Mouse (Mus musculus): ENCODE results near the gene Thnsl2.

The Thnsl2 gene

DNA sequence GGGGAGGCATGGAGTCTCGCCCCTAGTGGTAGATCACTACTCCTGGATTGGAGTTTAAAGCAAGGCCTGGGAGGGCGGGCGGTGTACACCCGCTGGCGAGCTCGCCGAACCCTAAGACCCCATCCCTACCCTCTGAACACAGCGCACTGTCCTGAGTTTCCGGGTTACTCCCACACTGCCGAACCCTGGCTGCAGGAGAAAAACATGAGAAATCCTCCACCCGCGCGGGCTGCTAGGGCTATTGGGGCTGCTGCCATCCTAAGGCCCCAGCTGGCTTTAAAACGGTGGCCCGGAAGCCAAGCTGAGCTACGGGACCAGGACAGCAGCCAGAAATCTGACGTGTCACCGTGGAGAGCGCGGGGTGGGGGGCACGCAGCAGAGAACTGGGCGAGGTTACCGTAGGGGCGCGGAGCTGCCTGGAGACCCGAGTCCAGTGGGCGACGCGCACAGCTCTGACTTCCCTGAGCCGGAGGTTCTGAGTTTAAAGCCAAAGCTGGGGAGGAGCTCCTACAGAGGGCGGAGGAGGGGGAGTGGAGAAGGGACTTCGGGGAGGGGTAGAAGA lies at the start of gene Thnsl2:
Gene Thnsl2, minus strand, starts transcription at position 546 of the 562 bp plus-strand sequence.
- DNase-seq (ENCODE audit: low read depth in 1 of 2, low spot score in 2 of 2): no peak

DNA sequence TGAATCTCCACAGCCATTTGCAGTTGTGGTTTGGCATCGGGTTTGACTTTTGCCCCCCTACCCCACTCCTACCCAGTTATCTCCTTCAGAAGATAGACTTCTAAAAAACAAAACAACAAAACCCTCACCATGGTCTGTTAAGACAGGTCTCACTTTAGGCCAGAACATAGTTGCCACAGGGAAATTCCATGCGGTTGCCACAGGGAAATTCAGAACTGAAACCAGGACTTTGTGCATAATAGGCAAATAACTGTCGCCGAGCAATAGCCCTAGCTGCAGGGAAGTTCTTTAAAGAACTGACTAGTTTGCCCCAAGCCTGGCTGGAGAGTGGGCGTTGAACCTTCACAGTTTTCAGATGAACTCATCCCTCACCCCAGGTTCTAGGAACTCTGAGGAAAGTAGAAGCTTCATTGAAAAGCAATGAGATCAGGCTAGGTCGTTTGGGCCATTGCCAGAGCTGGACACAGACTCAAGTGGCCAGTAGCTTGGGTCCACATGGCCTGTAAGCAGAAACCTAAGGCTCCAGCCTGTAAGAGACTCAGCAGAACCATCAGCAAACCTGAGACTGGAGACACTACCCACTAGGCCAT lies 49.0 kb upstream of the Thnsl2 start:
- no peak for DNase-seq (ENCODE audit: low read depth in 1 of 2, low spot score in 2 of 2)

DNA sequence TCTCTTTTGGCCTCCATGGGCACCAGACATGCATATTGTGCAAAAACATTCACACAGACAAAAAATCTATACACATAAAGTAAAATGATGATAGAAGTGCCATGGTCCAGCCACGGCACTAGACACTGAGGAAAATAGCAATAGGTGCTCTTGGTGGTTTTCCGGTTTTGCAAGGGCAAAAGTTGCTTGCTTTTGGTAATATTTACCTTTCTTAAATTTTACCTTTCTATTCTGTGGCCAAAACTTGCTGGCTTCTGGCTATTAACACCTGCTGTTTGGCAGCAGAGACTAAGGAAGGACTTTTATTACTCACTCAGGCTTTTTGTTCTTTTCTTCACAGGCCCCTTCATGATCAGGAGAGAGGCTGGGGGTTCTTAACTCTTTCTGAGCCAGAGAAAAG lies 46.3 kb upstream of the Thnsl2 start:
- no peak for DNase-seq (ENCODE audit: low read depth in 1 of 2, low spot score in 2 of 2)

DNA sequence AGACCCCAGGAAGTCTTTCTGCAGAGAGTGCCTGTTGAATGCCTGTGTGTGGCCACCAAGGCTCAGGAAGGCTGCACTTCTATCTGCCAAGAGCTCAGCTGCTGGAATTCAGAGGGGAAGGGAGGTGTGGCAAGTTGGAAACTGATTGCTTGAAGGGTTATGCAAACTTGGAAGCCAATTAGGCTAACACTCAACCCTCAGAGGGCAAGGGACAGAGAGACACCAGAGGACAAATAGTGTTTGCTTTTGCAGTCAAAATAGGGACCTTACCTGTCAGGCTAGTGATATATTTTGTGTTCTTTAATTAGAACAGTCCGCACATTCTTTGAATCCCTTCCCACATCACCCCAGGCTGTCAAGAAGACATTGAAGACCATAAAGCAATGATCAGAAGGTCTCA lies 45.3 kb upstream of the Thnsl2 start:
- DNase-seq (ENCODE audit: low read depth in 1 of 2, low spot score in 2 of 2): no peak

DNA sequence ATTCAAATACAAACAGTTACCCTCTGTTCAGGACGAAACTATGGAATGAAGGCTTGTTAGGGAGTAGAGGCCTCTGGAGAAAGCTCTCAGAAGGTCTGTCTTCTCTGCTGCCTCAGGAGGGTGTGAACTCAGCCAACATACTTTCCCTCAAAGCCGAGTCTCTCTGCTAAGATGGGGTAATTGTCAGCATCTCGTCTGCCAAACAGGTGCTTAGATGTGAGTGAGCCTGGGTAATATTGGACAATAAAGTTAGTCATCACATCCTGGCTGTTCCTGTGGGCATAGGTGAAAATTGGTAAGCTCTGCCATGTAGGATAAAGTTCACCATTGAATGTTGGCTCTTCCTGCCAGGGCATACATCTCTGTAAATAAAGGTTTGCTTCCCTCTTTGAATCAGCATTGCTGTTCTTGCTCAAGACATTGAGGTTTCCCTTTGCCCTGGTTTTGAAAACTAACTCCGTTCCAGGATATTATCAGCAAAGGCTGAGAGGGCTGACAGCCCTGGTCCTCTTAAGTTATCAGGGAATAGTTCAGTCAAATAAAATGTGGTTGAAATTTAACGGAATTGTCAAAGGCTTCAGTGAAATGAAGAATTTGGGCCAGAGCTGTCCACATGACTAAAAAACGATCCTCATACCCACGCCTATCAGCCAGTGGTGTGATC lies 40.8 kb upstream of the Thnsl2 start:
- no peak for DNase-seq (ENCODE audit: low read depth in 1 of 2, low spot score in 2 of 2)

DNA sequence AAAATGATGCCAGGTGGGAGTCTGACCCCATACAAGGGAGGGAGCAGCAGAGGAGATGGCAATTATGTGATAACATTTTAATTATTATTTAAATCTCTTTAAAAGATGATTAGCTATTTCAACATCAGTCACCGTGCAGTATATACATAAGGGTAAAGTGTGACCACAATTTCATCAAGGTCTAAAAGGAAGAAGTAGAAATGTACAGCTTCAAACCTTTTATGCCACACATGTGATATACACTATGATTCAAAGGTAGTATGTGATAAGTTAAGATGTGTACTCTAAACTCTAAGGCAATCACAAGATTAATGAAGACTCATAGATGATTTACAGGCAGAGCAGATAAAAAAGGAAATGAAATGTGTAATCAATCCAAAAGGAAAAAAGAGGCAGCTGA lies 36.4 kb upstream of the Thnsl2 start:
- no peak for DNase-seq (ENCODE audit: low read depth in 1 of 2, low spot score in 2 of 2)

DNA sequence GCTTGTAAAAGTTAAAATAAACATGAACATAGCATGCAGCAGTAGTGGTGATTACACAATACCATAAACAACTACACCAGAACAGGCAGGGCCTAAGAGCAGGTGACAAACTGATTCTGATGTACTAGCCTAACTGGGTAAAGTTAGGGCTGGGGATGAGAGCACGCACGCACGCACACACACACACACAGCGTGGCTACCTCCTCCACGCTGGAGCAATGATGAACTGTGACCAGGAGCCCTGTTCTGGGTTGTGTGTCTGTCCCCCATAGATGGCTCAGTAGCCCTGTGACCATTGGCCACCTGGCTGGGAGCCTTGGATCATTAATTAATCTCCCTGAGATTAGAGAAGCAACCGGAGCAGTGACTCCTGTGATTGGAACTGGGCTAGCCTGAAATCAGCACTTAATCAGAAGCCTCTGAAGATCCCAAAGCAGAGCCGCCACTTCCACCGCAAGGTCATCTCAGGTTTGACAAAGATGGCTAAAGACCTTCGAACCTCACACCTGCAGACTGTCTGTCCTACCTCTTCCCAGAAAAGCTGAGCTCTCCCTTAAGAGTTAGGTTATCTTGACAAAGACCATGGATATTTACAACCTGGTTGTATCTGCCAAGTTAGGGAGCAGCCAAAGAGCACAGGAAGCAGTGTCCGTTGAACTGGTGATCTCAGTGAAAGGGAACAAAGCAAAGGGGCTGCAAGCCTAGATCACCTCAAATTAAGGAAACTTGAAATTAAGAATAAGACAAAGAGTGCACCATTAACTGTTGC lies 28.8 kb upstream of the Thnsl2 start:
- no peak for DNase-seq (ENCODE audit: low read depth in 1 of 2, low spot score in 2 of 2)

DNA sequence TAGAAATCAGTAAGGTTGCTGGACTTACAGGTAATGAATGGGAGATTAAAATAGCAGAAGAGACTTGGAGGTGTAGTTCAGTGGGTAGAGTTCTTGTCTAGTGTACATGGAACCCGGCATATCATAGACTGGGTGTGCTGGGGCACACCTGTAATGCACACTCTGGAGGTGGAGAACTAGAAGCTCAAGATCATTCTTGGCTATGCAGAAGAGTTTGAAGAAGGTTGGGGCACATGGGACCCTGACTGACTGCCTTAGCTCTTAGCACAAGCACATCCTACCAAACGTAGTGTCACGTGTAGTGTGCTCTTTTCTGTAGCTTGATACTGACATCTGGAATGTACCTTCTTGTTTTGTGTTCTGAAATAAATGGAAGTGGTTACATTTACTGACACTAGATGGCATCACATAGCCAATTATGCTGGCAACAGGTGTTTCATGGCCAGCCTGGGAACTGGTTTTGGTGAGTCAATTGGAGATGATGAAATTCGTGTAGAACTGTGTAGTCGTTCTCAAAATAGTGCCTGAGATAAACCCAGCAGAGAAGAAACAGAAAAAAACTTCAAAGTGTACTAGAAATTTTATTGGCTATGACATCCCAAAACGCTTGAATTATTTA lies 22.4 kb upstream of the Thnsl2 start:
- no peak for DNase-seq (ENCODE audit: low read depth in 1 of 2, low spot score in 2 of 2)

DNA sequence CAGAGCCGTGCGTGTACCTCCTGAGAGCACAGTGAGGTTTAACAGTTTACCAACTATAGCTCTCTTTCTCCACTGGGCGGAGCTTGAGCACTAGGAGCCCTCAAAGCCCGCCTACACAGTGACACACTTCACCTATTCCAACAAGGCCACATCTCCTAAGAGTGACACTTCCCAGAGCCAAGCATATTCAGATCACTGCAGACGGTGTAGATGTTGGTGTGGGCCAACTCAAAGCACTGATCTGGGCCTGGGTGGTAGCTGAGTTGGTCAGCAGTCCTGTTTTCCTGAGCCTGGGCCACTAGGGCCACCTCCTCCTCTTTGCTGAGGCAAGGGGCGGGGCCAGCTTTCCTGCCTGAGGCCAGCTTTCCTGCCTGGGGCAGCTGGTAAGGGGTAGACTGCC lies 20.2 kb upstream of the Thnsl2 start:
- no peak for DNase-seq (ENCODE audit: low read depth in 1 of 2, low spot score in 2 of 2)

DNA sequence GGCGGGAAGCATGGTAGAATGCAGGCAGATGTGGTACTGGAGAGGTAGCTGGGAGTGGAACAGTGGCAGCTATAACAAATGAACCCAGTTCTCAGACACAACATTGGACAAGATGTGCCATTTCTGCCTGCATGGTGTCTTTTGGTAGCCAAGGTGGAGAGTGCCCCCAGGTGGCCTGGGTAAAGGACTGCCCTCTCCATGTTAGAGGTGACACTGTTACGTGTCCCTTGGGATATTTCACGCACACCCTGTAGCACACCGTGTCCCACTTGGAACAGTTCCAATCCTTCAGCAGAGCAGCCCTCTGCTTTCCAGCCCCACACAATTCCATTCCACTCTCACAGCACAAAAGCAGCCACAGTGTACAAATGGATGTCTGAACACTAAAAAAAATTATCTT lies 18.0 kb upstream of the Thnsl2 start:
- DNase-seq (ENCODE audit: low read depth in 1 of 2, low spot score in 2 of 2): no peak

DNA sequence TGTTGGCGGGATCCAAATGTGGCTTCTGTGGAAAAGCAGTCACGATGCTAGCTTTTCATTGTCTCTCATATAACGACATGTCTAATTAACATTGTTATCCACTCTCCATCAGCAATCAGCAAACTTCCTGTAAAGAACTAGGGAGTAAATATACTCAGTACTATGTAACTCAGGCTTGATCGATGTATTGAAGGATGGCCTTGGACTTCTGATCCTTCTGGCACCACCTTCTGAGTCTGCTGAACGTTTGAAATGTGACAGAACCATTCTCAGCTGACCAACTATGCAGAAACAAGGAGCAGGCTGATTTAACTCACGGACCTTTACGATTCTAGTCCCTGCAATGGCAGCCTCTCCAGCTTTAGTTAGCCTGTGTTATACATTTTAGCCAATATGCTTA lies 17.1 kb upstream of the Thnsl2 start:
- DNase-seq (ENCODE audit: low read depth in 1 of 2, low spot score in 2 of 2): no peak

DNA sequence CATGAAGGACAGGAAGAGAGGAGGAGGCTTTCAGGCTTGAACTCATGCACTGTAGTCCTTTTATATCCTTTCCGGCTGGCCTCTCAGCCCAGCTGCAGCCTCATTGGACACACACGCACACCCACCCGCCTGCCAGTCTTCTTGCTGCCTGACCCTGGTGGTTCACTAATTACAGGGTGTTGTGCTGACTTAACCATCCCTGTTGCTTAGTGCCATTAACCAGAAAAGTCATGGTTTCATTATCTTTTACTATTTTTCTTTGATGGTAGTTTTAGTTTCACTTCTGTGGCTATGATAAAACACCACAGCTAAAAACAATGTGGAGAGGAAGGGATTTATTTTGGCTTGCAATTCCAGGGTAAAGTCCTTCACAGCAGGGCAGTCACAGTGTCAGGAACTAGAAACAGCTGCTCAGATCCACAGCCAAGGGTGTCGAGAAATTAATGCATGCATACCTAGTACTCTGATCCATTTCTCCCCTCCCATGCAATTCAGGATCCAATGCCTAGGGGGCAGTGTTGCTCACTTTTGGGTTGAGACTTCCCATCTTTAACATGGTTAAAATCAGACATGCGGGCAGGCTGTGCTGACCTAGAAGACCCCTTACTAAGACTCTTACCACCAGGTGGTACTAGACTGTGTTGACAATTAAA lies 12.6 kb upstream of the Thnsl2 start:
- no peak for DNase-seq (ENCODE audit: low read depth in 1 of 2, low spot score in 2 of 2)

DNA sequence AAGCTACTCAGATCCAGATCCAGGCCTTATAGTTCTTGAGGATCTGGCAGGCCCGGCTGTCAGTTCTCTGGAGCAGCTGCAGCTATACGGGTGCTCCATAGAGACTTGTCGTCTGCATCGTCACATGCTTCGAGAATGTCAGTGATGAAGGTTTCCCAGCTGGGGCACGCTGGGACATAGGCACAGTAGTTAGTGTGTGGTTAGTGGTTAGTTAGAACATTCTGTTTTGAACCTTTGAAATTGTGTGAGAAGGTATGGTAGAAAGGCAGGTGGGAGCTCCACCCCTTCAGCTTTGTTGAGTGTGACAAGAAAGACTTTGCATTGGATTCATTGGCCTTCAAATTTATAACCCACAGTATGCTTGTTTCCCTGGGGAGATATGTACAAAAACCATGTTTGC lies 10.6 kb upstream of the Thnsl2 start:
- DNase-seq (ENCODE audit: low read depth in 1 of 2, low spot score in 2 of 2): no peak

DNA sequence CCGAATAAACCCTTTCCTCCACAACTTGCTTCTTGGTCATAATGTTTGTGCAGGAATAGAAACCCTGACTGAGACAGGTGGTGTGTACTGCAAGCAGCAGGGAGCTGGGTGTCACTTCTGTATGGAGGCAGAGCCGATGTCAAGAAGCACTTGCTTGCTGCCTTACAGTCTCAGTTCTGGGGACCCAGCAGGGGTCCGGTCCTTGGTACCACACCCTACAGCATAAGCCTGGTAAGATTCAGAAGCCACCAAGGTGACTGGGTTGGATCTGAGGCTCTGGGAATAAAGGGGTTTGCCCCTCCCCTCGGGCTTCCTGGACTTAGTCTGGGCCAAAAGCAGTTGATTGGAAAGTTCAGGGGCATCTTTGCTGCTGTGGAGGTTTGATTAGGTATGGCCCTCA lies 9.2 kb upstream of the Thnsl2 start:
- DNase-seq (ENCODE audit: low read depth in 1 of 2, low spot score in 2 of 2): no peak

DNA sequence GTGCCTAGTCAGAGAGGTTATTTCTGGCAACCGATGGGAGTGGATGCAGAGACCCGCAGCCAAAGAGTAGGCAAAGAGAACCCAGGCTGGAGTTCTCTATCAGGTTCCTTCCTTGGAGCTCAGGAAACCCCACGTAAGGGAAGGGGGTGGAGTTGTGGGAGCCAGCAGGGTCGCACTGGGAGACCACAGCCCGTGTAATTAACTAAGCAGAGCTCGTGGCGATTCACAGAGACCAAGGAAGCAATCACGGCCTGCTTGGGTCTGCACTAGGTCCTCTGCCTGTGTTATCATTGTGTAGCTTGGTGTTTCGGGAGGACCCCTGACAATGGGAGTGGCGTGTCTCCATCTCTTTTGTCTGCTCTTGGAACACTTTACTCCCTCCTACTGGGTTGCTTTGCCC lies 6.9 kb upstream of the Thnsl2 start:
- DNase-seq (ENCODE audit: low read depth in 1 of 2, low spot score in 2 of 2): no peak

DNA sequence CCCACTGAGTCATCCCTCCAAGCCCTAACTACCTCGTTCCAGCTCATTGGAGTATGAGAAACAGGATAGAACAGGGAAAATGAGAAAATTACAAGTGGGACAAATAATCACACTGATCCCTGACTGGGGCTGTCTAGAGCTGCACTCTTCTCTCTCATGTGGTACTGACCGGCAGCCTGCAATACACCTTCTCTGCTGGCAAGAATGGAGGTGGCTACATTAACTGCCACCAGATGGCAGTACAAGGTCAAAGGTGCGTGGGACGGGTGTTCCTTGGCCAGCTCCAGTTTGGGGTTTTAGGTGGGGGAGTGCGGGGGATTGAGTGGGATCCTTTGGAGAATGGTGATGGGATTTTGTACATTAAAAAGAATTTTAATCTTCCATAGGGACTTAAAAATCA lies 5.3 kb upstream of the Thnsl2 start:
- no peak for DNase-seq (ENCODE audit: low read depth in 1 of 2, low spot score in 2 of 2)

DNA sequence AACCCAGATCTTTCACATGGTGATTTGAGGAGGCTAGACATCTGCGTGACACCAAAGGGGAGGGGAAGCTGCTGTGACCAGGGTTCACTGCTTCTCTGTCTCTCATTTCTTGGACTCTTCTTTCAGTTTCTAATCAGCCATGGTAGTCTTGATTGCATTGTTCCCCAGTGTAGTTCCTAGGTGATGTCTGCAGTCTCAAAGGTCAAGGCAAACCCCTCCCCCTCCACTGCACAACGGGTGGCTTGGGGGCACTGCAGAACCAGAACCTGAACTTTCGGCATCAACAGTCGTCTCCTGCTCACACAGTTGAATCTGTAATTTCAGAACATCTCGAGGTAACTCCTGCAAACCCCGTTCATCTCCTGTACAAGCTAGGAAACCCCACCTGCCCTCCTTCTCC lies 4.1 kb upstream of the Thnsl2 start:
- no peak for DNase-seq (ENCODE audit: low read depth in 1 of 2, low spot score in 2 of 2)

DNA sequence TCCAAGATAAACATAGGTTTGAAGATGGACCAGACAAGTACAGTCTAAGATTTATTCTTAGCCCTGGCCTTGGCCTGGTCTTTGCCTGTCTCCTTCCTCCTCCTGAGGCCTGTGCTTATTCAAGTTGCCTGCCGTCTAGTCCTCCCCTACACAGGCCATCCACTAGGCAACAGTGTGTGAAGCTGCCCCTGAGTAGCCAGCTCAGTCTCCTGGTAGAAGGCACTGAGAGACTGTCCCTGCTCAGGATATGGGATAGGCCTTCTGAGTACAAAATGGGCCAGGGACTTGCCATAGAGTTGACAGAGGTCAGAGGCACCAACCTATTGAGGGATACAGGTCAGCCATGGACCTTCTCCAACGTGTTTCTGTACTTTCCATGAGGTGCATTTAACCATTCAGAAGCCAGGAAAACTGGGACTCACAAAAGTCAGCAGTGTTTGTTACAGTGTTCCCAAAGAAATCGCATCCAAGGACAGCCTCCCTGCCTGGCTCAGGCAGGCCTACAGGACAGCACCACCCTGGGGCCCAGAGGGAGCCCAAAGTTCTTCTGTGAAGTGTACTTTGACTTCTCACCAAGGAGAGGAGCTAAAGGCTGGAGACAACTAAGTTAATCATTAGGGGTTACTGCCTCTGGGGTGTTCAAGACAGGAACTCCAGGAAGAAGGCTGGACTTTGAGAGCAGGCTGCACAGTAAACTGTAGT lies 1.2 kb upstream of the Thnsl2 start:
- no peak for DNase-seq (ENCODE audit: low read depth in 1 of 2, low spot score in 2 of 2)

DNA sequence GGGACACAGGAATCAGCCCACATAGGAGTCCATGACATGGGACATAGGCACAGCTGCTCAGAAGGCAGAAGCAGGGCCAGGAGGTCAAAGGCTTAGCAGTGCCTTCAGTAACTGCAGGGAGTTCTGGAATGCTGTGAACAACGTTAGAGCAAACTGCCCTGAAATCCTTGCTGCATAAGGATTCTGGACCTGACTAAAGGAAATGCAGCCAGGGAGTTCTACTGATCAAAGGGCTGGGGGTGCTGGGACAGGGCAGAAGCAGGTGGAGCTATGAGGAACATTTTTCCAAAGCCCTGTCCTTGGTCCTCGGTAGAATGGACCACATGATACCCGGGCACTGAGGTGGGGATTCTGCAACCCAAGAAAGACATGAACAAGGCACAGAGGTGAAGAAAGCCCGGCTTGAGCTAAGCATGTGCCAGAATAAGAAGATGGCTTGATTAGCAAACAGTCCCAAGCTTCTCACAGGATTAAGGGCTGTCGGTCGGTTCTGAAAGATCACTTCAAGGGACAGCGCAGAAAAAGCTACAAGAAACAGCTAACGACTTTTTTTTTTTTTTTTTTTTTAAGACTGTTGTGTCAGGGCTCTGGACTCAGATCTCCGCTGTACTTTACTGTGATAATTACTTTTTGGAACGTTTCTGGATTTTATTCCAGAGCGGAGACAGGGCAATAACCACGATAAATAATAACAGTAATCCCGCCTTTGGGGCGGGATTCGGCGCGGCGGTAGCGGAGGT lies 915 bp downstream of the Thnsl2 start:
- no peak for DNase-seq (ENCODE audit: low read depth in 1 of 2, low spot score in 2 of 2)

DNA sequence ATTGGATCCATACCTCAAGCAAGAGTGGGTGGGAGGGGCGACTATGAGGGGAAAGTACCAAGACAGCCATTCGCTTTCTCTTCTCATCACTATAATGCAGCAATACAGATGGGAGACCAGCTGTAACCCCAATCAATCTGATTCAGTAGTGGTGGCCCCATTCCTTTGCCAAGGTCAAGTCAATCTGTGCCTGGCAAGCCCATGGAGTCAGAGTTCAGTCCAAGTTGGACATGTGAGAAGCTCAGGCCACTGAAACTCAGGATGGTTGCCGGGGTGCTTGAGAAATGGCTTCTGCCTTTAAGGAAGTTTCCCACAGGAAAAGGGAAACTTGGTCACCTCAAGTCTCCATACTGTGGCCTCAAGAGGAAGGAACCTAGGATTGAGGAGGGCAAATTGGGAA lies 9.2 kb downstream of the Thnsl2 start:
- DNase-seq (ENCODE audit: low read depth in 1 of 2, low spot score in 2 of 2): no peak
